Mouse (Mus musculus) lung, postnatal 25 days (tissue): Measurements from ENCODE around the gene St8sia1.

Experiments used
- DNase-seq: peaks from one replicate; pipeline ENCODE4 v3.0.0; 2022; ENCODE audit warnings: low spot score

Gene St8sia1

GRCm38 (mm10) chr6:142823008-142823787, 141.1 kb downstream of the St8sia1 start:
- no peak for DNase-seq

- no peak for DNase-seq
These were observed 145.9 kb downstream of the St8sia1 start for GRCm38 (mm10) chr6:142818306-142818705.

GRCm38 (mm10) chr6:142815513-142815912, 148.7 kb downstream of the St8sia1 start:
- DNase-seq = no peak

- DNase-seq = peak; percentile 74
These were observed 149.7 kb downstream of the St8sia1 start for GRCm38 (mm10) chr6:142814495-142814921.

GRCm38 (mm10) chr6:142814011-142814410, 150.2 kb downstream of the St8sia1 start:
- no peak for DNase-seq

- no peak for DNase-seq
These were observed 151.3 kb downstream of the St8sia1 start for GRCm38 (mm10) chr6:142812969-142813368.

- no peak for DNase-seq
These were observed 154.0 kb downstream of the St8sia1 start for GRCm38 (mm10) chr6:142810239-142810638.

GRCm38 (mm10) chr6:142809373-142810098, 154.7 kb downstream of the St8sia1 start:
- no peak for DNase-seq

- no peak for DNase-seq
These were observed 157.9 kb downstream of the St8sia1 start for GRCm38 (mm10) chr6:142806326-142806725.

- DNase-seq = no peak
These were observed 159.8 kb downstream of the St8sia1 start, which contains the start of gene Sult6b2 for GRCm38 (mm10) chr6:142804402-142804801. Sult6b2 (minus strand) TSS chr6:142804502.

GRCm38 (mm10) chr6:142802617-142803525, 161.4 kb downstream of the St8sia1 start:
- no peak for DNase-seq

- no peak for DNase-seq
These were observed 162.6 kb downstream of the St8sia1 start for GRCm38 (mm10) chr6:142801687-142802086.

- no peak for DNase-seq
These were observed 164.4 kb downstream of the St8sia1 start for GRCm38 (mm10) chr6:142799704-142800374.

- no peak for DNase-seq
These were observed 165.4 kb downstream of the St8sia1 start for GRCm38 (mm10) chr6:142798837-142799236.

GRCm38 (mm10) chr6:142797996-142798395, 166.3 kb downstream of the St8sia1 start:
- no peak for DNase-seq

- DNase-seq = peak; percentile 59
These were observed 168.4 kb downstream of the St8sia1 start for GRCm38 (mm10) chr6:142795655-142796441.

- no peak for DNase-seq
These were observed 169.2 kb downstream of the St8sia1 start for GRCm38 (mm10) chr6:142795087-142795486.

GRCm38 (mm10) chr6:142793468-142793867, 170.8 kb downstream of the St8sia1 start:
- DNase-seq = no peak

GRCm38 (mm10) chr6:142792241-142792968, 171.8 kb downstream of the St8sia1 start:
- no peak for DNase-seq

- DNase-seq = no peak
These were observed 174.5 kb downstream of the St8sia1 start for GRCm38 (mm10) chr6:142789736-142790135.
